Mouse (Mus musculus) neural tube, embryonic 12.5 days (tissue): ENCODE measurements at regions not wholly inside any gene's neighbourhood (a gene's known extent, or its start where the extent isn't known, plus 50 kb on each side); places are given as distances from the start of the nearest gene placed in this dataset.
"Not testable (repeated sequence)": the region's sequence is repeated elsewhere in the genome, so short reads cannot be mapped to it uniquely, and the experiment has no call there.

Experiments
- ATAC-seq: fragments of 200-750 bp; cut with Nextera tagmentation; 2 replicates; pipeline ENCODE4 v1.8.0; 2017; ENCODE audit warnings: low read depth, mild to moderate bottlenecking, moderate TSS enrichment, moderate library complexity; ENCODE audit not compliant: low FRiP score
- H3K27ac ChIP-seq: fragments of 300-500 bp; sonication (generic); 2 replicates; pipeline ENCODE4 v1.5.1; 2016
- H3K27me3 ChIP-seq: fragments of 300-500 bp; sonication (generic); replicated peaks from 2 replicates; pipeline ENCODE4 v1.6.1; 2016; ENCODE audit warnings: mild to moderate bottlenecking
- H3K36me3 ChIP-seq: fragments of 300-500 bp; sonication (generic); 2 replicates; pipeline ENCODE4 v1.6.1; 2016; ENCODE audit warnings: mild to moderate bottlenecking
- H3K4me1 ChIP-seq: fragments of 300-500 bp; sonication (generic); 2 replicates; pipeline ENCODE4 v1.6.1; 2016
- H3K4me2 ChIP-seq: fragments of 300-500 bp; sonication (generic); replicated peaks from 2 replicates; pipeline ENCODE4 v1.6.1; 2016; ENCODE audit warnings: mild to moderate bottlenecking
- H3K4me3 ChIP-seq: fragments of 300-500 bp; sonication (generic); 2 replicates; pipeline ENCODE4 v1.5.1; 2016
- H3K9ac ChIP-seq: fragments of 300-500 bp; sonication (generic); 2 replicates; pipeline ENCODE4 v1.6.1; 2016; ENCODE audit warnings: mild to moderate bottlenecking
- H3K9me3 ChIP-seq: fragments of 300-500 bp; sonication (generic); 2 replicates; pipeline ENCODE4 v1.6.1; 2016; ENCODE audit warnings: mild to moderate bottlenecking
- WGBS: fragments of 180-500 bp; shearing (Covaris S2); methylation state at CpG from one replicate; pipeline ENCODE4 v1.1.7; 2016; 5-methylcytosine and 5-hydroxymethylcytosine counted together

DNA sequence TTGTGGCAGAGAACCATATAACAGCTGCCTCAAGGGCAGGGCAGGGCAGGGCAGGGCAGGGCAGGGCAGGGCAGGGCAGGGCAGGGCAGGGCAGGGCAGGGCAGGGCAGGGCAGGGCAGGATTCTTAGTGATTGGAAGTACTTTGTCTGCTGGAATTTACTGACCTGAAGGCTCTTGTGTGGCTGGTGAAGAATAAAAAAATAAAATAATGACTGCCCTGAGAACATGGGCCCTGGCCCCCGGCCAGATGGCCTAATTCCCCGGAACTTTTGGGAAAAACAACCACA lies 169.3 kb downstream of the Qk start:
- H3K27me3 ChIP-seq, H3K4me2 ChIP-seq, H3K9me3 ChIP-seq, H3K9ac ChIP-seq, H3K27ac ChIP-seq, H3K4me3 ChIP-seq, ATAC-seq, H3K36me3 ChIP-seq: not testable (repeated sequence)
- H3K4me1 ChIP-seq, result peaks cover 12% of the 10 kb centered on the region; the same call in 1 of the 2 replicates
- WGBS, result 71% methylated on average over 2 of the region's 2 CpGs

DNA sequence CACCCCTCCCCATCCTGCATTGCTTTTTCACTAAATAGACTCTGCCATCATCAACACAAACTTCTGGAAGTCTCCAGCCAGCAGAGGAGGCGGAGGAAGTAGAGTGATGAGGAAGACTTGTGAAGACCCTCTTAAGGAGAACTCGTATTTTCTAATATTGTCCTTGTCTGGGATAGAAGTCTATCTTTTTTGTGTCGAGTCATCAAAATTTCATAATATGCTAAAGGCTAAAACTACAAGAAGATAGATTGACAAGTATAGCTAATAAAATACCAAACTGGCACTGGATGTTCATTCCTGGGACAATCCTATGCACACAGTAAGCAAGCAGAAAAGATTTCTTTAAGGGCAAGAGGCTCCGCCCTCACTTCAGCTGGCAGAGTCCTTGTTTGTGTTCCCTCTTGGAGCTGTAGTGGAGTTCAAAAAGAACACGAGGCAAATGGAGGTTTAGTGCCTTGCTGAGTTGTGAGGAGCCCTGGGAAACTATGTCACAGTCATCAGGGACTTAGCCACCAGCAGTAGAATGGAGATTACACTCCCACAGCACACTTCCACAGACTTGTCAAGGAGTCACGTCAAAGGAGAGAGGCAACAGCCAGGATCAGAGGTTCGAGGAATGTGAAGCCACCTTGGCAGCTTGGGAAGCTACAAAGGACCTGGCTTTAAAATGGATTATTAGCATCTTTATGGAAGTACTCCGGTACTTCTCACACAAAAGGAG lies 169.8 kb downstream of the Qk start:
- Histone ChIP-seq H3K4me3 (no peak overlapping the region), H3K27ac (no peak overlapping the region), H3K9ac (no peak overlapping the region), H3K27me3 (no peaks in the 10 kb centered on the region), H3K36me3 (no peaks in the 10 kb centered on the region), H3K4me2 (no peak overlapping the region), H3K4me1 (peaks cover 12% of the 10 kb centered on the region; the same call in 1 of the 2 replicates), H3K9me3 (no peaks in the 10 kb centered on the region)
- WGBS, result 60% methylated on average over 8 of the region's 8 CpGs
- ATAC-seq, result no peak

DNA sequence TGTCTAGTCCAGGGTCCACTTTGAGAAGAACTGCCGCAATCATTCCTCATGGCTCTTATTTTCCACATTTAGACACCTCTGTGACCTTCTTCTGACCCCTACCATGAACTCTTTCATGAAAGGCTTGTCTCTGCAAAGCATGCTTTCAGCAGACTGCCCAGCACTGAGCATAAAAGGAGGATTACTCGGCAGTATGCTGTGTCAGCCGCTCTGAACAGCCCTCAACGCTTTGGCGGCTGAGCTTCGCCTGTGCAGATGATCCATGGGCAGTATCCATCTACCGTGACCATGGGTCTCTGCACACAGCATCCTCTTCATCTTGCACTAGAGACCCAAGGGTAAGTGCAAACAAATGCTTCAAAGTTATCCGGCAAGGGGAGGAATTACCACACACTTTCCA lies 172.5 kb downstream of the Qk start:
- Histone ChIP-seq H3K36me3 (no peaks in the 10 kb centered on the region), H3K27me3 (no peaks in the 10 kb centered on the region), H3K9ac (no peak overlapping the region), H3K4me1 (peaks cover 12% of the 10 kb centered on the region; the same call in 1 of the 2 replicates), H3K4me3 (no peak overlapping the region), H3K4me2 (no peak overlapping the region), H3K9me3 (no peaks in the 10 kb centered on the region), H3K27ac (no peak overlapping the region)
- WGBS, result 24% methylated on average over 8 of the region's 8 CpGs
- no peak for ATAC-seq

DNA sequence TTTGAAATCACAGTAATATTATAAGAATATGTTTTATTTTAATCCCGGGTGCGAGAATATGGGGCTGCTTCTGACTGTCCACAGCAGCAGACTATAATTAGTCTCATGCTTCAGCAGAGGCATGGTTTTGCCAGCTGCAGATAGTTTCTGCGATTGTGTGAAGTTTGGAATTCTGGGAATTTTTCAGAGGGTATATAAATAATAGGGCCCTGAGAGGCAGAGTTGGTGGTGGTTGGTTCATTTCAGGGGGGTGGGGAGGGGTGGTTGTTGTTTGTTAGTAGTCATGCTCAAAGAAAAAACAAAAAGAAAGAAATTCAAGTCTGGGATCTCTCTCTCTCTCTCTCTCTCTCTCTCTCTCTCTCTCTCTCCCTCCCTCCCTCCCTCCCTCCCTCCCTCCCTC lies 173.1 kb downstream of the Qk start:
- Histone ChIP-seq H3K9ac (no peak overlapping the region), H3K27me3 (no peaks in the 10 kb centered on the region), H3K9me3 (no peaks in the 10 kb centered on the region), H3K4me2 (no peak overlapping the region), H3K4me1 (peaks cover 12% of the 10 kb centered on the region; the same call in 1 of the 2 replicates), H3K36me3 (no peaks in the 10 kb centered on the region), H3K4me3 (no peak overlapping the region), H3K27ac (no peak overlapping the region)
- no peak for ATAC-seq
- 83% methylated on average over 3 of the region's 3 CpGs for WGBS

DNA sequence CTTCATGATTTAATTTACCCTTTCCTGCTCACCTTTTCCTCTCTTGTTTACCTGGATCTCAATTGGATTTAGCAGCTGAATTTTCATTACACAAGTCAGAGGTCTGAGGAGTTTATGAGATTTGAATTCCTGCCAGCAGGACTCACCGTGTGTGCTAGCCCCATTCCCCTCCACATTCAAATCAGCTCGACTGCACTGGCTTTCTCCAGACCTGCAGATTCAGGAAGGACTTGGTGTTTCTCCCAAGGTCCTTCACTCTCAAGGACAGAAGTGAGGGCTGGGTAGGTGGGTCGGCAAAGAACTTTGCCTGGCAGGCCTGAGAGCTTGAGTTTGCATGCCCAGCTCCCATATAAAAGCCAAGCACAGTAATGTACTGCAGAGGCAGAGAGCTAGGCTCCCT lies 180.8 kb downstream of the Qk start:
- no peak overlapping the region for H3K9ac ChIP-seq
- no peak overlapping the region for H3K4me3 ChIP-seq
- no peak overlapping the region for H3K27ac ChIP-seq
- WGBS, result 61% methylated on average over 3 of the region's 3 CpGs
- no peaks in the 10 kb centered on the region for H3K27me3 ChIP-seq
- H3K4me2 ChIP-seq, result no peak overlapping the region
- ATAC-seq, result no peak
- H3K4me1 ChIP-seq, result no peaks in the 10 kb centered on the region
- H3K9me3 ChIP-seq, result no peaks in the 10 kb centered on the region
- no peaks in the 10 kb centered on the region for H3K36me3 ChIP-seq

DNA sequence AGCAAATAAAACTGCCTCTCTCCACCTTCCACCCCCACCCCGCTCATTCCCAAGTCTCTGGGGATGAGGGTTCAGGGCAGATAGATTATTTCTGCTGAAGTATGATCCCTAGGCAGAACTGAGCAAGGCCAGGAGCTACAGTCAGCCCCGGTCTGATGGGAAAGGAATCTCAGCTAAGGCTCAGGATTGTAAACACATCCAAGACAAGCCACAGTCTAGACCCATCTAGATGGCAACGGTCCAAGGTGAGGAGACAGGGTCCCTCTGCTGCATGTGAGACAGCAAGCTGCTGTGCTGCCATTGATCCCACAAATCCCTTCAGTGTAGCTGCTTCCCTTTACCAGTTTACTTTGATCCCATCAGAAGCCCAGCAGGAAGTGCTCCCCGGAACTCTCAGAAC lies 181.3 kb downstream of the Qk start:
- H3K4me2 ChIP-seq, result no peak overlapping the region
- WGBS, result 86% methylated on average over 4 of the region's 4 CpGs
- H3K4me3 ChIP-seq, result no peak overlapping the region
- no peaks in the 10 kb centered on the region for H3K9me3 ChIP-seq
- no peaks in the 10 kb centered on the region for H3K27me3 ChIP-seq
- H3K27ac ChIP-seq, result no peak overlapping the region
- no peaks in the 10 kb centered on the region for H3K36me3 ChIP-seq
- no peak for ATAC-seq
- H3K4me1 ChIP-seq, result no peaks in the 10 kb centered on the region
- H3K9ac ChIP-seq, result no peak overlapping the region

DNA sequence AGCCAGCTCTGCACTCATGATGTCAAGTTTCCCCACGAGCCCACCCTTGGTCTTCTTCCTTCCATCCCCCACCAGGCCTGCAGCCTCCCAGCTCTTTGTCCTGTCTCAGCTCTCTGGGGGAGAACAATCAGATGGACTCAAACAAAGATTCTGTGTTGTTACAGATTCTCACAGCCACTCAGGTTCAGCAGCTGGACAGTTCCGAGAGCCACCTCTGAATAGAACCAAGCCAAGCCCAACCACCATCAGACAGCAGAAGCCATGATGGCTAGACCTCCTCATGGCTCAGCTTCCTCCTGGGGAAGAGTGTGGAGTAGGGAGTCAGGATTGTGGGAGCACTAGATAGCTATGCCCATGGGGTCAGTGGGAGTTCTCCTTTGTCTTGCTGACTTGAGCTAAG lies 184.5 kb downstream of the Qk start:
- Histone ChIP-seq H3K4me2 (no peak overlapping the region), H3K36me3 (no peaks in the 10 kb centered on the region), H3K27ac (no peak overlapping the region), H3K4me3 (no peak overlapping the region), H3K9me3 (no peaks in the 10 kb centered on the region), H3K4me1 (no peaks in the 10 kb centered on the region), H3K27me3 (no peaks in the 10 kb centered on the region), H3K9ac (no peak overlapping the region)
- ATAC-seq, result no peak
- 67% methylated on average over 2 of the region's 2 CpGs for WGBS

DNA sequence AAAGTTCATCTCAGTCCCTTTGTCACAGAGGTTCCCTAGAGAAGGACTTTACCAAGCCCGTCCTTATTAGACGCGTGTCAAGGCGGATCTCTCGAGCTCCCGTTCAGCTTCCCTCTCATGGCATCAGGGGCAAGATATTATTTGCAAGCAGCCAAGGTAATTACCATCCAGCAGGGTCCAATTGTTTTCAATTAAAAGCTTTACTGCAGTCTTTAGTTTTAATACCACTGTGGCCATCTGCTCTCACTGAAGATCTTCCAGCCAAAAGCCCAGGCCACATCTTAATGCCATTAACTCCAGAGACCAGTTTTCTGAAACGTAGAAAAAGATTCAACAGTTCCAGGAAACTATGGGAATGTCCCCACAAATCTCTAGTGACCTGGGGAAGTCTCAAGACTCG lies 191.1 kb downstream of the Qk start:
- no peak for ATAC-seq

DNA sequence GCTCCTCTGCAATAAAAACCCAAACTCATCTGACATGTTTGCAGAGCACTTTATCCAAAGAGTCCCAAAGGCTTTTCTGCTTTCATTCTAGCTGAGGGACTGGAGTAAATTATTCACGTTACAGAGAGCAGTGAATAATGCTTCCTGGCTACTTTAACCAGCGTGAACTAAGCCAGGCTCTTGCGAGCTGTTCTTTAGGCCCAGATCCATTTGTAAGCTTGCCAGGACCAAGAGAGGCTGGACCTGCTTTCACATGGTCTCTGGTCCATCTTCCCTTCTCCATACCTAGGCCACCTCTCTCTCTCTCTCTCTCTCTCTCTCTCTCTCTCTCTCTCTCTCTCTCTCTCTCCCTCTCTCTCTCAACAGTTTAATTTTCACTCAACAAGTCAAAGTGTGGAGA lies 197.2 kb downstream of the Qk start:
- Histone ChIP-seq H3K4me2 (no peak overlapping the region), H3K4me3 (no peak overlapping the region), H3K9me3 (no peaks in the 10 kb centered on the region), H3K9ac (no peak overlapping the region), H3K27ac (no peak overlapping the region), H3K36me3 (no peaks in the 10 kb centered on the region), H3K4me1 (no peaks in the 10 kb centered on the region), H3K27me3 (no peaks in the 10 kb centered on the region)
- no peak for ATAC-seq
- WGBS, result 53% methylated on average over 3 of the region's 3 CpGs

More for the DNA sequence above, 191.1 kb downstream of the Qk start:
- Histone ChIP-seq H3K4me1 (no peaks in the 10 kb centered on the region), H3K27me3 (no peaks in the 10 kb centered on the region), H3K4me2 (no peak overlapping the region), H3K36me3 (no peaks in the 10 kb centered on the region), H3K4me3 (no peak overlapping the region), H3K9me3 (no peaks in the 10 kb centered on the region), H3K27ac (no peak overlapping the region), H3K9ac (no peak overlapping the region)
- 65% methylated on average over 8 of the region's 8 CpGs for WGBS

DNA sequence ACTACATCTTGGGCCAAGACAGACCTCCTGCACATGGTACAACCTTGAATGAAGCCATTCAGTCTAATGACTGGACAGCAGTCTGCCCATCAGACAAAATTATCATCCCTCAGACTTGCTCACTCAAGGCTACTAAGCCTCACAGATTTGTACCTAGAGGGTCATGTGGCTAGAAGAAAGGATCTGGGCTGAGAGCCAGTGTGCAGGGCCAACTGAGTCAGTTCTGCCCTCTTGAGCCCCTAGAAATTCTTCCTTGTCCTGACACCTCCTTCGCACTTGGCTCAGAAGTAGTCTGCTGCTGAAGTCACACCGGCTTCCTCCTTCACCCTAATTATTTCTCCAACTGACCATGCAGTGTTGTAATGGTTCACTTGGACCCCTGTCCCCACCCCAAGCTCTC lies 207.5 kb downstream of the Qk start:
- WGBS, result 90% methylated on average over 2 of the region's 2 CpGs
- Histone ChIP-seq H3K4me3 (no peak overlapping the region), H3K27me3 (no peaks in the 10 kb centered on the region), H3K4me1 (peaks cover 10% of the 10 kb centered on the region; the same call in 1 of the 2 replicates), H3K9me3 (no peaks in the 10 kb centered on the region), H3K36me3 (no peaks in the 10 kb centered on the region), H3K27ac (no peak overlapping the region), H3K4me2 (no peak overlapping the region), H3K9ac (no peak overlapping the region)
- no peak for ATAC-seq

DNA sequence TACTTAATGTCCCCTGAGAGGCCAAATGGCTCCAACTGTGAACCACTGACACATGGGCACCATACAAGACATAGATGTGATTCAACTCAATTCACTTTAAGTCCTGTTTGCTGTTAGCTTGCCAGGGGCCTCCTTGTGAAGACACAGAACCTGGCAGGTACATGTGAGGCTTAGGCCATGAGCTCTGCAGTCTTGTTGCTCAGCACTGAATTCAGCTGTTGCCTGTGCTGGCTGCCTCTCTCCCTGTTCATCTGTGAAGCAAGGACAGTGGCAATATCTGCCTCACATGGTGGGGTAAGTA lies 209.3 kb downstream of the Qk start:
- no peaks in the 10 kb centered on the region for H3K27me3 ChIP-seq
- no peak for ATAC-seq
- H3K4me3 ChIP-seq, result no peak overlapping the region
- no peak overlapping the region for H3K9ac ChIP-seq
- no peaks in the 10 kb centered on the region for H3K36me3 ChIP-seq
- no peak overlapping the region for H3K27ac ChIP-seq
- H3K4me1 ChIP-seq, result peaks cover 10% of the 10 kb centered on the region; the same call in 1 of the 2 replicates
- no peaks in the 10 kb centered on the region for H3K9me3 ChIP-seq
- H3K4me2 ChIP-seq, result no peak overlapping the region

DNA sequence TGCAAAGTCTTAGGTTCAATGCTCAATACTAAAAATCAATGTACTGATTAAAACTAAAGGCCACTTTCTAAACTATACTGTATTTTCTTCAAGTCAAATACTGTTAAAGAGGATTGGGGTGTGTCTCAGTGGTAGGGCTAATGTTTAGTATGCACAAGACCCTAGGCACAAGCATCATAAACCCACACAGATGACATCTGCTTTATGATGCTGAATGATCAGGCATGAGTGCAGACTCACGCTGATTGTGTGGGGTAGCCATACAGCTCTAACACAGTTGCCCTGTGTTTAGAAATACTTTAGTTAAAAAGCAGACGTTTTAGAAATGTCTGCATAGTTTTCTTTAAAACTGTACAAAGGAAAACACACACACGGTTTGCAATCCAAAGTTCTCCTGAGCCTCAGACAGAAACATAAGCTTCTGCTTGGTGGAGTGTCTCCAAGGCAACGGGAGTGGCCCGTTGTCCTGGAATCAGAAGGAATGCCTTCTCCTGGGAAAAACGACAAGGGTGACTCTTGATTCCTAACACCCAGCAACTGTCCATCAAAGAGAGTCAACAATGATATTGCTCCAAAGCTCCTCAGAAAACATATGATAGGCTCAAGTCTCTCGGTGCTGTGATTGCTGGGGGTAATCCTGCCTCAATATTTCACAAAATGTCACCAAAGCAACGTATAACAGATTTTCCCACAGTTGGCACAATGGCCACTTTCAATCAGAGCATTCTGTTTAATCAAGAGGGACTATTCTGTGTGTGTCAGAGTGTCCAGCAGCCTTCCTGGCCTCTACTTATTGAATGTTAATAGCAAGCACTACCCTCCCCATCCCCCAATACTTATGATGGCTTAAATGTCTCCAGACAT lies 209.9 kb downstream of the Qk start:
- no peak overlapping the region for H3K9ac ChIP-seq
- H3K27me3 ChIP-seq, result no peaks in the 10 kb centered on the region
- 0 out of 2 replicates have a peak, but pooled peaks have one; percentile 53 for ATAC-seq
- H3K4me1 ChIP-seq, result peaks cover 10% of the 10 kb centered on the region; the same call in 1 of the 2 replicates
- H3K36me3 ChIP-seq, result no peaks in the 10 kb centered on the region
- H3K4me2 ChIP-seq, result no peak overlapping the region
- no peak overlapping the region for H3K4me3 ChIP-seq
- no peak overlapping the region for H3K27ac ChIP-seq
- H3K9me3 ChIP-seq, result no peaks in the 10 kb centered on the region
- WGBS, result 33% methylated on average over 8 of the region's 8 CpGs

DNA sequence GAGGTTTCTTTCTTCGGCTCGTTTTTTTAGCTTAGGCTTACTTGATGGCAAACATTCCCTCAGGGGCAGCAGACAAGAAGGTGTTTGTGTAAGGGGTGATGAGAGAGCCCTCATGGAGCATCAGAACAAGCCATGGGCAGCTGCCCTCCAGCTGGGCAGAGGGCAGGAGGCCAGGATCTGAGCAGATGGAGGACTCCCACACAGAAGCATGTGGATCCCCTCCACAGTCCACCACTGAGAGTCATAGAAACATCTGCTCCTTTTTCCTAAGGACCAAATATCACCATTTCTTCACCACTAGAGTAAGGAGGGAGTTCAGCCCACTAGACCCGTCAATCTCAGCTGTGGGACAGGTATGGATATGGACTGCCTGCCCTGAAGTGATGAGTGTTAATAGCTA lies 214.4 kb downstream of the Qk start:
- Histone ChIP-seq H3K36me3 (no peaks in the 10 kb centered on the region), H3K4me2 (no peak overlapping the region), H3K4me1 (peaks cover 6% of the 10 kb centered on the region; the same call in 1 of the 2 replicates), H3K27ac (no peak overlapping the region), H3K27me3 (no peaks in the 10 kb centered on the region), H3K9ac (no peak overlapping the region), H3K4me3 (no peak overlapping the region), H3K9me3 (no peaks in the 10 kb centered on the region)
- ATAC-seq, result no peak
- WGBS, result 74% methylated on average over 3 of the region's 3 CpGs
